Mouse (Mus musculus) heart, adult 2 months (tissue): Measurements from ENCODE around the gene Spata32. TPM values are rescaled to one million over a fixed set of nuclear protein-coding genes. Genes with fewer than 3 reads are reported as not detected.
A peak's percentile ranks its signal among the peaks of the same experiment; 100 is the strongest.

Experiments
- DNase-seq, 2 experiments: peaks; one replicate each; pipeline ENCODE4 v3.0.0; 2021
- H3K27ac ChIP-seq: fragments of 200-600 bp; 2 replicates; pipeline ENCODE4 v1.8.1; 2022
- H3K27me3 ChIP-seq: fragments of 200-500 bp; 2 replicates; pipeline ENCODE4 v1.6.1; 2012; ENCODE audit warnings: mild to moderate bottlenecking, low read length, inconsistent platforms, mixed read lengths; ENCODE audit not compliant: control insufficient read depth, insufficient read depth
- H3K36me3 ChIP-seq: fragments of 200-500 bp; 2 replicates; pipeline ENCODE4 v1.6.1; 2012; ENCODE audit warnings: low read length, inconsistent platforms; ENCODE audit not compliant: control insufficient read depth, insufficient read depth
- H3K4me1 ChIP-seq: fragments of 200-500 bp; 2 replicates; pipeline ENCODE4 v1.6.1; 2011; ENCODE audit warnings: low read length; ENCODE audit not compliant: control insufficient read depth, insufficient read depth
- H3K4me3 ChIP-seq: fragments of 200-600 bp; 2 replicates; pipeline ENCODE4 v1.8.1; 2022
- H3K79me2 ChIP-seq: fragments of 200-500 bp; replicated peaks from 2 replicates; pipeline ENCODE4 v1.6.1; 2012; ENCODE audit warnings: mild to moderate bottlenecking, inconsistent platforms, low read length, moderate library complexity, mixed read lengths; ENCODE audit not compliant: control insufficient read depth, insufficient read depth
- H3K9ac ChIP-seq: fragments of 200-500 bp; 2 replicates; pipeline ENCODE4 v1.6.1; 2012; ENCODE audit warnings: low read depth, mild to moderate bottlenecking, control low read depth, inconsistent platforms, low read length, mixed read lengths
- CTCF ChIP-seq: fragments of 200-600 bp; IDR thresholded peaks from 2 replicates; pipeline ENCODE4 v1.8.1; 2022; ENCODE audit warnings: antibody characterized with exemption, mild to moderate bottlenecking, moderate library complexity
- EP300 ChIP-seq: fragments of 200-500 bp; IDR thresholded peaks from 2 replicates; pipeline ENCODE4 v1.6.1; 2011; ENCODE audit warnings: low read depth, low read length, control low read depth; ENCODE audit not compliant: insufficient read depth
- POLR2A ChIP-seq: fragments of 200-500 bp; IDR thresholded peaks from 2 replicates; pipeline ENCODE4 v1.6.1; 2011; ENCODE audit warnings: mild to moderate bottlenecking, low read depth, low read length, control low read depth; ENCODE audit not compliant: insufficient read depth
- WGBS: fragments of 180-500 bp; shearing (Covaris S2); methylation state at CpG from one replicate; pipeline ENCODE4 v1.1.7; 2018; 5-methylcytosine and 5-hydroxymethylcytosine counted together
- intact Hi-C: fragments of 180-260 bp; cut with DNase I; formaldehyde crosslinking; loops from one replicate; pipeline ENCODE4 v1.15.1; 2025
- polyA plus RNA-seq: library from polyadenylated mRNA; depleted of rRNA; stranded (reverse); fragments of >200 nt; gene quantifications from 2 replicates; pipeline ENCODE4 v1.2.3, GENCODE M21; 2012
- total RNA-seq, 2 experiments: library from RNA; stranded (reverse); gene quantifications; 2 replicates each; pipeline ENCODE4 v1.2.3; 2021

Spata32 gene
- total and polyA plus RNA-seq, 3 experiments: not detected

DNA sequence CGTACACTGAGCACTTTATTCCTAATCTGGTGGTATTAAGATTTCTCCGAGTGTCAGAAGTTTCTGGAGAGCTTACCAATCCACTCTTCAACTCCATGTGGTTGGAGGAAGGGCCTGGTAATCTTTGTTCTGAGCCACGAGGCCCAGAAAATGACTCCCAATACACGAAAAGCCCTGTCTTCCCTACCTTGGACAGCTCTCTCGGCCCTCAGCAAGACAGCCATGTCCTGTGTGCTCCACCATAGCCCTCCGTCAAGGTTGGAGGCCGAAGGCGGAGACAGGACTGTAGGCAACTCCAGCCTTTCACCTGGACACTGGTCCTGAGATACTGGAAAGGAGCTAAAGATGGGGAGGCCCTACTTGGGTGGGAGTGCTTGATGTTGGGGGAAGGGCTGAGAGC, 7.9 kb downstream of the Spata32 start:
- WGBS: 73% methylated on average over 8 of the region's 8 CpGs
- Histone ChIP-seq H3K9ac (no peak overlapping the region), H3K4me1 (no peaks in the 10 kb centered on the region), H3K27me3 (no peaks in the 10 kb centered on the region), H3K4me3 (no peak overlapping the region), H3K36me3 (no peaks in the 10 kb centered on the region), H3K79me2 (no peaks in the 10 kb centered on the region), H3K27ac (no peak overlapping the region)
- TF ChIP-seq CTCF (no peak), POLR2A (no peak), EP300 (no peak)
- DNase-seq: no peak
- intact Hi-C loops: no loop called here

- H3K36me3 ChIP-seq: no peaks in the 10 kb centered on the region
- intact Hi-C loops: no loop called here
- H3K79me2 ChIP-seq: no peaks in the 10 kb centered on the region
- no peak within 1 kb of the TSS for H3K4me3 ChIP-seq
- WGBS: 89% methylated on average over 3 of the region's 3 CpGs
- DNase-seq: no peak
- H3K4me1 ChIP-seq: no peaks in the 10 kb centered on the region
- TF ChIP-seq EP300: no peak
- TF ChIP-seq CTCF: no peak
- no peak for TF ChIP-seq POLR2A
- no peak within 1 kb of the TSS for H3K27ac ChIP-seq
- no peak within 1 kb of the TSS for H3K9ac ChIP-seq
- no peaks in the 10 kb centered on the region for H3K27me3 ChIP-seq
Observed at GRCm38 (mm10) chr11:103208458-103208857, 9.8 kb downstream of the Spata32 start, which contains the start of gene 1700023F06Rik. 1700023F06Rik (minus strand) TSS chr11:103208558.

DNA sequence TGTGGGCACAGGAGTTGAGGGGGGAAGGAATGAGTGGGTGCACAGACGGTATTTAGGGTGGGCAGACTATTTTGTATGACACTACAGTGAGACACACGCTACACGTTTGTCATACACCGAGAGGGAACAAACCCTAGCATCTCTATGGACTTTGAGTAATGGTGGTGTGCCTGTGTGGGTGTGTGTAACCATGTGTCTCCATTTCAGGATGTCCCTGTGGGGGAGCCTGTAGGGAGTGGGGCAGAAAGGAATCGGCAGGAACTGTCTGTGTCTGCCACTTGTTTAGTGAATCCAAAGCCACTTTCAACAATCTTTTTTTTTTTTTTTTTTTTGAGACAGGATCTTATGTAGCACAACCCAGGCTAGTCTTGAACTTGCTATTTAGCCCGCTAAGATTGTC, 12.0 kb downstream of the Spata32 start:
- no peak overlapping the region for H3K4me3 ChIP-seq
- H3K36me3 ChIP-seq: no peaks in the 10 kb centered on the region
- H3K9ac ChIP-seq: no peak overlapping the region
- no peak for DNase-seq
- TF ChIP-seq CTCF (no peak), EP300 (no peak), POLR2A (no peak)
- H3K79me2 ChIP-seq: no peaks in the 10 kb centered on the region
- H3K27me3 ChIP-seq: no peaks in the 10 kb centered on the region
- WGBS: 85% methylated on average over 6 of the region's 6 CpGs
- no peak overlapping the region for H3K27ac ChIP-seq
- intact Hi-C loops: no loop called here
- H3K4me1 ChIP-seq: no peaks in the 10 kb centered on the region

DNA sequence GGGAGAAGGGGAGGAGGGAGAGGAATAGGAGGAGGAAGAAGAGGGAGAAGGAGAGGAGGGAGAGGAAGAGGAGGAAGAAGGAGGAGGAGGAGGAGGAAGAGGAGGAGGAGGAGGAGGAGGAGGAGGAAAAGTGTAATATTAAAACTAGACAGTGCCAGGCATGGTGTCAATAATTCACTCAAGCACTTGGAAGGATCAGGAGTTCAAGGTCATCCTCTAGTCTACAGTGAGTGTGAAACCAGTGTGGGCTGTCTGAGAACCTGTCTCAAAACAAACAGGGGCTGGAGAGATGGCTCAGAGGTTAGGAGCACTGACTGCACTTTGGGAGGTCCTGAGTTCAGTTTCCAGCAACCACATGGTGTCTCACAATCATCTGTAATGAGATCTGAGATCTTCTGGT, 15.9 kb downstream of the Spata32 start:
- Histone ChIP-seq H3K27me3 (no peaks in the 10 kb centered on the region), H3K4me1 (no peaks in the 10 kb centered on the region), H3K36me3 (no peaks in the 10 kb centered on the region), H3K9ac (no peak overlapping the region), H3K4me3 (no peak overlapping the region), H3K79me2 (no peaks in the 10 kb centered on the region), H3K27ac (no peak overlapping the region)
- intact Hi-C loops: no loop called here
- TF ChIP-seq EP300 (no peak), POLR2A (no peak), CTCF (no peak)
- no peak for DNase-seq

GRCm38 (mm10) chr11:103201664-103202063, 16.6 kb downstream of the Spata32 start:
- Histone ChIP-seq H3K36me3 (no peaks in the 10 kb centered on the region), H3K27me3 (no peaks in the 10 kb centered on the region), H3K79me2 (no peaks in the 10 kb centered on the region), H3K4me3 (no peak overlapping the region), H3K27ac (no peak overlapping the region), H3K4me1 (no peaks in the 10 kb centered on the region), H3K9ac (no peak overlapping the region)
- intact Hi-C loops: no loop called here
- no peak for TF ChIP-seq POLR2A
- no peak for TF ChIP-seq EP300
- no peak for TF ChIP-seq CTCF
- 31% methylated on average over 6 of the region's 6 CpGs for WGBS
- DNase-seq: peak in 1 of 2 experiments; percentile 36

- H3K27me3 ChIP-seq: no peaks in the 10 kb centered on the region
- no peaks in the 10 kb centered on the region for H3K36me3 ChIP-seq
- peak overlapping the region; percentile 32 for H3K9ac ChIP-seq
- no peaks in the 10 kb centered on the region for H3K4me1 ChIP-seq
- DNase-seq: peak; percentile 57 to 59
- peak overlapping the region; percentile 43 for H3K4me3 ChIP-seq
- H3K27ac ChIP-seq: no peak overlapping the region
- TF ChIP-seq EP300 (no peak), POLR2A (no peak), CTCF (no peak)
- H3K79me2 ChIP-seq: no peaks in the 10 kb centered on the region
- WGBS: 17% methylated on average over 57 of the region's 59 CpGs
- intact Hi-C loops: no loop called here
Observed at GRCm38 (mm10) chr11:103198911-103199803, 19.1 kb downstream of the Spata32 start.
